Mouse (Mus musculus) adrenal gland, postnatal 14 days (tissue): ENCODE data around the gene Nid2. TPM values are rescaled to one million over a fixed set of nuclear protein-coding genes. Genes with fewer than 3 reads are reported as not detected.

ENCODE experiments used
- DNase-seq: peaks from one replicate; pipeline ENCODE4 v3.0.0; 2021; ENCODE audit warnings: mixed read lengths
- long read RNA-seq, 2 experiments: library from polyadenylated mRNA; stranded (forward); transcript quantifications; one replicate each; pipeline ENCODE4 v2.0.0; 2021
- total RNA-seq: library from RNA; stranded (reverse); gene quantifications from 2 replicates; pipeline ENCODE4 v1.2.3, GENCODE M21; 2021

Nid2 gene
- total RNA-seq: 44.7 and 46.2 TPM in 2 replicates
- long read RNA-seq, experiment 1, full-length matches to known transcripts: 13 of 23 reads
- long read RNA-seq, experiment 1, partial matches to known transcripts: 6 of 23 reads
- long read RNA-seq, experiment 1, other reads (novel, unspliced or antisense): 4 of 23 reads
- long read RNA-seq, experiment 2, full-length matches to known transcripts: 14 of 23 reads
- long read RNA-seq, experiment 2, partial matches to known transcripts: 8 of 23 reads
- long read RNA-seq, experiment 2, other reads (novel, unspliced or antisense): 1 of 23 reads

DNA sequence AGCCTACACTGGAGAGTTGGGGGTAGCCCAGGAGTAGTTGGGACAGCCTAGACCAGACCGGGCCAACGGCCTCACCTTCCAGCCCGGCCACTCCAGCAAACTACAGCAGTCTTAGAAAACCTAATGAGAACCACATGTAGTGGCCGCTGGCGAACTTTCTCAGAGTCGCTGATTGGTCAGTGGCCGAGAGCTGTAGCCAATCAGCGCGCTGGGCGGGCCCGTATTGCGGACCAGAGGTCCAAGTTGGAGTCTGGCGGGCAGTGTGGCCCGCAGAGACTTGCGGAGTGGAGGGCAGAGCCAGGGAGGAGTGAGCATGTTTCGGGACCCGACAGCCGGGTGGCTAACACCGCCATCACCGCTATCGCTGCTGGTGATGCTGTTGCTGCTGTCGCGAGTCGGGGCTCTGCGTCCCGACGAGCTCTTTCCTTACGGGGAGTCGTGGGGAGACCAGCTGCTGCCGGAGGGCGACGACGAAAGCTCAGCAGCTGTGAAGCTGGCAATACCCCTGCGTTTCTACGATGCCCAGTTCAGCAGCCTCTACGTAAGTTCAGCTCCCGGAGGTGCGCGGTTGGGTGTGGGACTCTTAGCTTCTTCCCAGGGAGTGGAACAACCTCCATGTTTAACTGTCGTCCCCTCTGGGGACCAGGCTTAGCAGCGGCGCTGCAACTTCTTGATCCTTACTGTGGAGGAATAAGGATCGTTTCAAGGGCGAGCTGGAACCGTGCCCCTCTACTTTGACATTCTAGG lies at the start of gene Nid2:
Gene Nid2, plus strand, starts transcription at position 241 of the 747 bp plus-strand sequence.
- DNase-seq: peak; percentile 94

DNA sequence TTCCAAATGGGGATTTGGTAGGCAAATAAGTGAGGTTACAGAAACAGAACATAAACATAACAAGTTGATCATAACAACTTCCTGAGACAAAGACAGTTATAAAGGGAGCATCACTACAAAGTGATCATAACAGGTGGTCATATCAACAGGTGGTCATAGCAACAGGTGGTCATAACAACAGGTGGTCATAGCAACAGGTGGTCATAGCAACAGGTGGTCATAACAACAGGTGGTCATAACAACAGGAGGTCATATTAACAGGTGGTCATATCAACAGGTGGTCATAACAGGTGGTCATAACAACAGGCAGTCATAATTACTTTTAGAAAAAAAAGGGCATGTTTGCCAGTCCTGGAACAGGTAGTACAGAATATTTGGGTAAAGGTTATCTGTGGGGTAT lies 49.5 kb upstream of the Nid2 start:
- DNase-seq: no peak

GRCm38 (mm10) chr14:19705649-19706048 lies 45.4 kb upstream of the Nid2 start:
- DNase-seq: peak; percentile 88

- DNase-seq: peak; percentile 85
Measured at GRCm38 (mm10) chr14:19706454-19706853, 44.6 kb upstream of the Nid2 start.

GRCm38 (mm10) chr14:19706997-19707396 lies 44.1 kb upstream of the Nid2 start:
- no peak for DNase-seq

DNA sequence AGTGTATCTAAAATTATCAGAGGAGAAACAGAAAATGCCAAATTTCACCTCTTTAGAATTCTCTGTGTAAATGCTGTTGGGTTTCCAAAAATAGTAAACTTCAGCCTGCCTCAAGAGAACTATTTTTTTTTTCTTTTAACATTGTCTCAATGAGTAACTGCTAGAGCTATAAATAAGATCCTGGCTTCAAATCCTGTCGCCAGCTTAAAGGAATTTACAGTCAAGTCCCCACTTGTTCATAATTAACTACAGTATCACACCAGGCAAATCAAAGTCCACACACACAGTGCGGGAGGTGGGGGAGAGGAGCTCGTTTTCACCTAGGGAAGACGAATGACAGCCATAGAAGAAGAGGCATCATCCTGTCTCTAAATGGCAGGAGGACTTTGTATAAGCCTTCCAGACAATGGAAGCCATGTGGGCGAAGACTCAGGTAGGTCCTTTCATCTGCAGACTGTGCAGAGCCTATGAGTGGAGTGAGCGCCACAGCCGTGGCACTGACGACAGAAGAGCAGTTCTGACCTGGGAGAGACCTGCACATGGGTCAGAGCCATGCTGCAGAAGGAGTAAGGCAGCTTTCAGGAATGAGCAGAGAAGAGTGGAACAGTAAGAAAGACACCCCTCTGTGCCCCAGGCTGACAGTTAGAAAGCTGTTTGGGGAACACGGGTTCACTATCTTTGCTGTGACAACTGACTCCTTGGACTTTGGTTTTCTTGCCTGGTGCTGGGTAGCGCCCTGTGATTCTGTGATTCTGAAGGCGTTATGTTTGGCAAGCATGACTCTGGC lies 43.2 kb upstream of the Nid2 start:
- DNase-seq: no peak

- no peak for DNase-seq
Measured at GRCm38 (mm10) chr14:19709161-19709560, 41.9 kb upstream of the Nid2 start.

GRCm38 (mm10) chr14:19711771-19712170 lies 39.3 kb upstream of the Nid2 start:
- DNase-seq: no peak

GRCm38 (mm10) chr14:19713067-19713466 lies 38.0 kb upstream of the Nid2 start:
- DNase-seq: peak; percentile 14

- DNase-seq: no peak
Measured at GRCm38 (mm10) chr14:19719077-19719476, 32.0 kb upstream of the Nid2 start.

- DNase-seq: no peak
Measured at GRCm38 (mm10) chr14:19720044-19720611, 30.9 kb upstream of the Nid2 start.

GRCm38 (mm10) chr14:19728278-19728677 lies 22.8 kb upstream of the Nid2 start:
- DNase-seq: peak; percentile 17

DNA sequence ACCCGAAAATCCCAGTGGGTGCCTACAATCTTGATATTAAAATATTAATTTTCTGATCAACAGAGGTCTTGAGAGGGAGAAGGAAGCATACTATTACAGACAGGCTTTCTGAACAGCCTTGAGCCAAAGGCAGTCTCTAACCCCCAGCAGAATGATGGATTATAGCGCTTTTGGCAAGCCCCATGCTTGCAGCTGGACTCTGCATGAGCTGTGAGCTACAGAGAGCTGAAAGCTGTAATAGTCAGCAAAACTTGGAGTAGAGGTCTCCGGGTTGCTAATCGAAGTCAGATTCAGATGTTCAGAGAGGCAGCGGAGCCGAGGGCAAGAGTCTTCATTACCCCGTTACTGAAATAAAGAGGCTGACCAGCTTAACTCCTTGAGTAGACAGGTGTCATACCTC lies 22.3 kb upstream of the Nid2 start:
- DNase-seq: peak; percentile 79

- no peak for DNase-seq
Measured at GRCm38 (mm10) chr14:19732097-19732496, 19.0 kb upstream of the Nid2 start.

DNA sequence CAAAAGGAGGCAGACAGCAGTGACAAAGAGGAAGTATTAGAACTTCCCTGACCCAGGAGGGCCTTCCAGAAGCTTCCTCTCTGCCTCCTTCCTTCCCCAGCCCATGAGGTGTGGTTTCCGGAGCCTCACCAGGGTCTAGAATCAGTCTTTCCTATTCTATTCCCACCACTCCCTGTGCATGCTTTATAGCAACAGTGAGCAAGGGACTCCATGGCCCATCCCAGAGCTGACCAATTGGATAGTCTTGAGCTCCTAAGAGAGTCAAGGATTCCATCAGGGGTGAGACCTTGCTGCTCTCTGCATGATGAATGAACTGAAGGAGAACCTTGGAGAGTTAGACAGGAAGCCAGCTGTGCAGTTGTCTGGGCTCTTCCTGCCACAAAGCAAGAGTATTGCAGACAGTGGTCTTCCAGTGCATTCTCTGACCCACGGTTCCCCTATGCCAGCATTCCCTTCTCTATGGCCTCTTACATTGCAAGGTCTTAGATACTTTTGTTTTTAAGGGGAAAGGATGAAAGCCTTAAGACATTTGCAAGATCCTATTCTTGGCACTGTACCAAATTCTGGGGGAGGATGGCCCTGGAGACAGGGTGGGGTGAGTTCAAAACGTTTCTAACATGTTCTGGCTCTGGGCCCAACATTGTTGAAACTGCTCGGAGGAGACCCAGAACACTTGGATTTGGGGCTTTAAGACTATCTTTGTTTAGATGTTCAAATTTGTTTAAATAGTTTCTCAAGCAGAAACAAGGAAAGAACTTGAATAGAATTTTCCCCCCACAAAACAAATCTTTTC lies 17.4 kb upstream of the Nid2 start:
- DNase-seq: peak; percentile 49

DNA sequence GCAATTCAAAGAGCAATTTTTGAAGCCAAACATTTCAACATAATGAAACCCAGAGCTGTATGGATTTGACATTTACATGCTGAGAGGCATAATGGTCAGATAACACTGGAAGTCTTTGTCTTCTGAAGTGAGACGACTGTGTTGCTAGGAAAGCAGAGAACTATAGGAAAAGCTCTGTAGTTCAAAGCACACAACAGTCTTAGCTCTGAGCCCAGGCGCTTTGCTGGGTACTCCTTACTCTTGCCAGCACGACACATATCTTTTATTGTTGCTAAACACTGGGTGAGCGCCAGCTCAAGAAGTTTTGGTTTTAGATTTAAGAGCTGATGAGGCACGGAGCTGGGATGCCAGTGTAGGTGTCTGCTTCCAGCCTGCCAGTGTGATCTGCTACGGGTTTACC lies 15.8 kb upstream of the Nid2 start:
- DNase-seq: no peak

- no peak for DNase-seq
Measured at GRCm38 (mm10) chr14:19737568-19737967, 13.5 kb upstream of the Nid2 start.

GRCm38 (mm10) chr14:19738094-19738843 lies 12.8 kb upstream of the Nid2 start:
- no peak for DNase-seq

DNA sequence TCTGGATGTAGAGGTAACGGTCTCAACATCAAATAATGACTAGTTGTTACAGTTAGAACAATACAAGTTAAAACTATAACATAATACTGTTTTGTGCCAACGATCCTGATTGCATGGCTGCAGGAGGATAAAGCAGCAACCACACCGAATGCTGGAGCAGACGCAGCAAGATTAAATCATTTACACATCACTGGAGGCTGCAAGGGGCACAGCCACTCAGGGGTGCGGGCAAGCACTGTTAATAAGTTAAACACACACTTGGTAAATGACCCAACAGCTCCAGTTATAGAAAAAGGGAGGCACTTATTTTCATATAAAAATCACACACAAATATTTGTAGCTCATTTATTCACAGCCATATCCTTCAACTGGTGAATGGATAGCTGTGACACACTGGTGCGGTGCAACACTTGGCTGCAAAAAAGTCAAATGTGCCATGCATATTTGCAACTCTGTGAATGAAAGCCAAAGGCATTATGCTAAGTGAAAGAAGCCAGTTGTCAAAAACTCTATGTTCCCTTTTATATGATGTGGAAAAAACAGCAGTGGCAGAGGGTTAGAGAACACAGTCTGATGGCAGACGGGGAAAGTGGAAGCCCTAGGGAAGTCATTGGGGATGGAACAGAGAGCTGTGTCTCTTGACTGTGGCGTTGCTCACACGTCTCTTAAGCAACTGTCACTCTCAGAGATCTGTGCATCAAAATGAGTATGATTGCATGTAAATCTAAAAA lies 11.5 kb upstream of the Nid2 start:
- no peak for DNase-seq

GRCm38 (mm10) chr14:19740147-19740738 lies 10.8 kb upstream of the Nid2 start:
- no peak for DNase-seq
